ENCODE assay signal across 8 mouse cellular contexts in the genomic region with DNA sequence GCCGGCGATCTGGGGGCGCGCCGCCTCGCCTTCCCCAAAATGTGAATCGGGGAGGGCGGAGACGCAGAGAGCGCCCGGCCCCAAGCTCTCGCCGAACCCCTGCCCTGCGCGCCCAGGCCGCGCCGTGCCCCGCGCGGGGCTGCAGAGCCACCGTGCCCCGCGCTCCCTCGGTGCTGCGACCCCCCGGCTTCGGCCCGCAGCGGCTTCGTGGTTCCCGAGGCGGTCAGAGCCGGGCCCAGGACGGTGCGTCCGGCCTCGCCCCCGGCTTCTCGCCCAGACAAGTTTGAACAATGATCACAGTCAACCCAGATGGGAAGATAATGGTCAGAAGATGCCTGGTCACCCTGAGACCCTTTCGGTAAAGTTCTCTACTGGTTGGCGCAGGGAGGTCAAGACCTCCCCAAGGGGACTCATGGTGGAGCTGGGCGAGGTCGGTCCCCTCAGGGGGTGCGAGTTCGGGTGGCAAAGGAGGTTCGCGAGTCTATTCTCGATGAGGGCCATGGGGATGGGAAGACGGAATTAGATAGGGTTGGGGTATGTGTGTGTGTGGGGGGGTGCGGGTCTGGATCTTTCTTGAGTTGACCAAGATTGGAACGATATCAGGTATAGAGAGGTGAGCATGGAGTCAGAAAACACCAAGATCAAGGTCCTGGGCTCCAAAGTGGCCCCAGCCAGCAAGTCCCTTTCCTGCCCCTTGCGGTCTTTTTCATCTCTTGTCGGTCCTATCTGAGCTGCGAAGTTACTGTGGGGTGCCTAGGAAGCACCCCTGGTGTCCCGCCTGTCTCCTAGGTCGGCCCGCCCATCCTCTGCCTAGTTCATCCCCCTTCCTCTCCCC. TPM values are rescaled to one million over a fixed set of nuclear protein-coding genes. Genes with fewer than 3 reads are reported as not detected.
A peak's percentile ranks its signal among the peaks of the same experiment; 100 is the strongest.
DNase-seq lines count a peak whose midpoint lies in the region; ATAC-seq and TF ChIP-seq lines count a peak whose summit lies in the region.

No protein-coding gene starts in this region.

- no peak overlapping the region for H3K27ac ChIP-seq in lung, postnatal 0 days (ENCODE audit: low read length)
- H3K27ac ChIP-seq in limb, embryonic 14.5 days (replicated peaks; ENCODE audit: low read depth, low read length) = no peak overlapping the region
- no peak overlapping the region for H3K27ac ChIP-seq in stomach, embryonic 15.5 days

- no peak for TF ChIP-seq POLR2A in lung, adult 2 months (IDR thresholded peaks at IDR 0.05; ENCODE audit: borderline replicate concordance, extremely low read depth, low read depth, low read length)
- no peak for TF ChIP-seq POLR2A in limb, embryonic 14.5 days (IDR thresholded peaks at IDR 0.05; ENCODE audit: borderline replicate concordance, extremely low read depth, insufficient read depth, insufficient read length)

- 2% methylated on average over 39 of the region's 58 CpGs for WGBS in lung, postnatal 0 days
- 3% methylated on average over 57 of the region's 58 CpGs for WGBS in lung, adult 2 months
- WGBS in limb, embryonic 14.5 days = 2% methylated on average over 35 of the region's 58 CpGs
- 1% methylated on average over 57 of the region's 58 CpGs for WGBS in stomach, embryonic 15.5 days

- H3K9ac ChIP-seq in lung, postnatal 0 days (replicated peaks; ENCODE audit: low read depth) = no peak overlapping the region
- peak overlapping the region; percentile 62 for H3K9ac ChIP-seq in limb, embryonic 14.5 days (ENCODE audit: low read depth, low read length, severe bottlenecking)
- H3K9ac ChIP-seq in stomach, embryonic 15.5 days = peak overlapping the region; percentile 49; the same call in 1 of the 2 replicates

- ATAC-seq in CD4-positive, CD25-positive, alpha-beta regulatory T cell, adult 4 months = no peak
- no peak for ATAC-seq in lung, postnatal 0 days
- 0 out of 2 replicates have a peak, but pooled peaks have one; percentile 10 for ATAC-seq in limb, embryonic 14.5 days (ENCODE audit: low FRiP score, low read depth)
- no peak for ATAC-seq in stomach, embryonic 15.5 days (ENCODE audit: insufficient read depth, low FRiP score, low read depth)

- H3K36me3 ChIP-seq in lung, postnatal 0 days (ENCODE audit: insufficient read depth, low read length) = no peaks in the 10 kb centered on the region
- no peaks in the 10 kb centered on the region for H3K36me3 ChIP-seq in limb, embryonic 14.5 days (ENCODE audit: control insufficient read depth, insufficient read depth, low read length)
- H3K36me3 ChIP-seq in stomach, embryonic 15.5 days = no peaks in the 10 kb centered on the region

- no peak for TF ChIP-seq EP300 in lung, postnatal 0 days (IDR thresholded peaks at IDR 0.05)

- no peak for TF ChIP-seq CTCF in lung, postnatal 0 days (IDR thresholded peaks at IDR 0.05)
- TF ChIP-seq CTCF in lung, adult 2 months (IDR thresholded peaks at IDR 0.05; ENCODE audit: insufficient read depth, low read length) = no peak

- DNase-seq in CD4-positive, CD25-positive, alpha-beta regulatory T cell, adult 2 months (ENCODE audit: low read depth, low spot score) = peak; percentile 6
- DNase-seq in lung, postnatal 0 days (ENCODE audit: low spot score) = no peak
- no peak for DNase-seq in lung, adult 2 months
- peak; percentile 3 for DNase-seq in limb, embryonic 14.5 days (ENCODE audit: low spot score)
- no peak for DNase-seq in ovary, postnatal 10 days (ENCODE audit: low spot score)
- DNase-seq in B cell, adult 2 months = no peak

- peaks cover 5% of the 10 kb centered on the region; the same call in 1 of the 2 replicates for H3K4me1 ChIP-seq in lung, postnatal 0 days (ENCODE audit: insufficient read depth, low read depth, low read length)
- no peaks in the 10 kb centered on the region for H3K4me1 ChIP-seq in lung, adult 2 months (ENCODE audit: control insufficient read depth, insufficient read depth, low read length)
- H3K4me1 ChIP-seq in limb, embryonic 14.5 days (ENCODE audit: control insufficient read depth, insufficient read depth, low read length) = no peaks in the 10 kb centered on the region
- H3K4me1 ChIP-seq in stomach, embryonic 15.5 days = peaks cover 10% of the 10 kb centered on the region

- peak overlapping the region; percentile 91 for H3K4me2 ChIP-seq in lung, postnatal 0 days (replicated peaks; ENCODE audit: low read depth, low read length)
- peak overlapping the region; percentile 100 for H3K4me2 ChIP-seq in limb, embryonic 14.5 days (replicated peaks; ENCODE audit: low read depth, low read length, severe bottlenecking)
- peak overlapping the region; percentile 94 for H3K4me2 ChIP-seq in stomach, embryonic 15.5 days

- peak overlapping the region; percentile 46 for H3K4me3 ChIP-seq in lung, postnatal 0 days (ENCODE audit: low read depth, low read length)
- H3K4me3 ChIP-seq in lung, adult 2 months (replicated peaks; ENCODE audit: extremely low read depth, low read depth, low read length) = no peak overlapping the region
- H3K4me3 ChIP-seq in limb, embryonic 14.5 days (replicated peaks; ENCODE audit: low read length) = peak overlapping the region; percentile 64
- H3K4me3 ChIP-seq in stomach, embryonic 15.5 days (replicated peaks) = peak overlapping the region; percentile 54

- H3K27me3 ChIP-seq in lung, postnatal 0 days (replicated peaks; ENCODE audit: insufficient read depth, low read length) = peaks cover 44% of the 10 kb centered on the region
- H3K27me3 ChIP-seq in limb, embryonic 14.5 days (ENCODE audit: control insufficient read depth, insufficient read depth, low read length) = peaks cover 48% of the 10 kb centered on the region
- peaks cover 57% of the 10 kb centered on the region for H3K27me3 ChIP-seq in stomach, embryonic 15.5 days (replicated peaks)

- H3K9me3 ChIP-seq in lung, postnatal 0 days (ENCODE audit: low read length) = no peaks in the 10 kb centered on the region
- H3K9me3 ChIP-seq in limb, embryonic 14.5 days (ENCODE audit: control insufficient read depth, low read length) = no peaks in the 10 kb centered on the region
- H3K9me3 ChIP-seq in stomach, embryonic 15.5 days = no peaks in the 10 kb centered on the region

RNA-seq across cellular contexts. Expression of gene Mgat5b, which starts 0.7 kb away (rescaled TPM):
- not detected for polyA plus RNA-seq in CD4-positive, CD25-positive, alpha-beta regulatory T cell, adult 4 months (2017; shearing (Covaris generic))
- polyA plus RNA-seq in lung, postnatal 0 days (2015; fragmentation: Nextera tagmentation; extraction: Ambion mirVana) = not detected in 2 replicates
- polyA plus RNA-seq in lung, adult 2 months (2012; rRNA removed) = 0.13 and 0.43 TPM in 2 replicates
- polyA plus RNA-seq in limb, embryonic 14.5 days (2012; rRNA removed) = 3.6 and 6.7 TPM in 2 replicates
- polyA plus RNA-seq in limb, embryonic 14.5 days (2014; fragmentation: Nextera tagmentation; extraction: Ambion mirVana) = 0.78 and 1.1 TPM in 2 replicates
- 1.2 TPM in 2 replicates for polyA plus RNA-seq in stomach, embryonic 15.5 days (2015; fragmentation: Nextera tagmentation; extraction: Ambion mirVana)

Comparison
In these comparisons a context has a peak if more than half of its experiments do, and no peak if none do; other contexts are left out.
1. DNase-seq: peak in CD4-positive, CD25-positive, alpha-beta regulatory T cell, adult 2 months (single experiment) and limb, embryonic 14.5 days (single experiment); none in lung, postnatal 0 days (single experiment), lung, adult 2 months (single experiment), ovary, postnatal 10 days (single experiment) and B cell, adult 2 months (0 of 2).
2. Peak in every context shown above with its lines, with median percentiles within 50 percentile points of each other: H3K4me2 ChIP-seq.